Mouse (Mus musculus) liver, adult 2 months (tissue): ENCODE results near the gene Foxp1.

Experiments used
- CTCF ChIP-seq: fragments of 200-500 bp; IDR thresholded peaks from 2 replicates; pipeline ENCODE4 v1.5.1; 2011; ENCODE audit warnings: low read depth, low read length, control low read depth
- POLR2A ChIP-seq: fragments of 200-500 bp; IDR thresholded peaks from 2 replicates; pipeline ENCODE4 v1.6.1; 2011; ENCODE audit warnings: low read length, control low read depth; ENCODE audit not compliant: insufficient read depth; ENCODE audit errors: extremely low read depth

DNA sequence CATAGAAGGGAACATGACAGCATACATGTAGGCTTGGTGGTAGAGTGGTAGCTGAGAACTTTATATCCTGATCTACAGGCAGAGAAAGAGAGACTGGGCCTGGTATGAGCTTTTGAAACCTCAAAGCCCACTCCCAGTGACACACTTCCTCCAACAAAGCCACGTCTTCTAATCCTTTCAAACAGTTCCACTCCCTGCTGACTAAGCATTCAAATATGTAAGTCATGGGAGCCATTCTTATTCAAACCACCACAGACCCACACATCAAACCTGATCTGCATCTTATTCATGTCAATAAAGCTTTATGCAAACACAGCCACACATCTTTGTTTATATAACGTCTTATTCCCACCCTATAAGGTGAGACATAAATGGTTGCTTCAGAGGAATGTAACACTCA lies 646.1 kb downstream of the Foxp1 start:
- TF ChIP-seq CTCF: no peak
- no peak for TF ChIP-seq POLR2A
